Mouse (Mus musculus) brain, embryonic 14.5 days (tissue): Measurements from ENCODE around the gene Kcnma1.

Experiments used
- CTCF ChIP-seq: fragments of 200-500 bp; IDR thresholded peaks from 2 replicates; pipeline ENCODE4 v1.5.1; 2012; ENCODE audit warnings: inconsistent platforms, mild to moderate bottlenecking, moderate library complexity, borderline replicate concordance; ENCODE audit not compliant: insufficient read depth, insufficient read length; ENCODE audit errors: extremely low read depth
- POLR2A ChIP-seq: fragments of 200-500 bp; IDR thresholded peaks from 2 replicates; pipeline ENCODE4 v1.6.1; 2012; ENCODE audit warnings: mild to moderate bottlenecking, inconsistent platforms, borderline replicate concordance; ENCODE audit not compliant: poor library complexity, insufficient read depth, insufficient read length, severe bottlenecking; ENCODE audit errors: extremely low read depth

GRCm38 (mm10) chr14:23746976-23747375 is 267.3 kb downstream of the Kcnma1 start:
- no peak for TF ChIP-seq POLR2A
- TF ChIP-seq CTCF = no peak
